Mouse (Mus musculus) ZHBTc4 (cell line): ENCODE measurements around the gene Rfx4.

Experiments
- DNase-seq: peaks from one replicate; pipeline ENCODE4 v3.0.0-alpha.2; 2011; ENCODE audit warnings: low read depth, low spot score

Rfx4 gene

GRCm38 (mm10) chr10:84755786-84756203 lies at the start of gene Rfx4:
Gene Rfx4, plus strand, starts transcription at chr10:84756062.
- DNase-seq = peak; percentile 44

DNA sequence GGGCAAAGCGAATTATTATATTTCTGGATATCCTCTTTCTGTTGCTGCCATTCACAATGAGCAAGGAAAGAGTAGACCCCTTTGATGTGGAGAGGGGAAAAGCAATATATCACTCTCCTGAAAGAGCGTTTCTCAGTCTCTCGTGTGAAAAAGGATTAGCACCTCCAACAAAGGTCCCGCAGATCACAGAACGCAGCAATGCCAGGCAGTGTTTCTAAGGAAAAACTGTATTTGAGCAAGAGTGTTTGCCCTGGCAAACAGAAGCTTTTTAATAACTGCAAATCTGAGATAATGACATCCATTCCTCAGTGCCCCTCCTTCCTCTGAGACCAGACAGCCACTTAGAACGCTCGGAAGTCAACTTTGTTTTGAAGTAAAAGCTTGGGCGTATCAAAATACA lies 49.3 kb upstream of the Rfx4 start:
- DNase-seq = no peak

DNA sequence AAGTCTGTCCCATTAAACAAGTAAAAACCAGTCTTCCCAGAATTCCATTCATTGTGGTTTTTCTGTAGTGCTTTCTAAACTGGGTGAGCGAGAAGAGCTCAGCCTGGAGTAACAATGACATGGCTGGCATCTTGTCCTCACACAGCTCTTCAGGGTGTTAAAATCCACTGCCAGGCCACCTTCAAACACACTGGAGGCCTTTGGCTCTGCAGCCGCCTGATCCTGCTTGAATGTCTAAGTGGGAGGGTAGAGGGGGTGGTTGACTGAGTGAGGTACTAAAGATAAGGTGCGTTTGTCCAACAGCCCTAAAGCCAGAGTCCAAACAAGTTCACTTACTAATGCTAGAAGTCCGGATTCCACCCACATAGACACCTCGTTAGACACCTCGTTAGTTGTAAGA lies 48.6 kb upstream of the Rfx4 start:
- peak; percentile 28 for DNase-seq

GRCm38 (mm10) chr10:84707752-84708530 lies 47.9 kb upstream of the Rfx4 start:
- DNase-seq = peak; percentile 82

DNA sequence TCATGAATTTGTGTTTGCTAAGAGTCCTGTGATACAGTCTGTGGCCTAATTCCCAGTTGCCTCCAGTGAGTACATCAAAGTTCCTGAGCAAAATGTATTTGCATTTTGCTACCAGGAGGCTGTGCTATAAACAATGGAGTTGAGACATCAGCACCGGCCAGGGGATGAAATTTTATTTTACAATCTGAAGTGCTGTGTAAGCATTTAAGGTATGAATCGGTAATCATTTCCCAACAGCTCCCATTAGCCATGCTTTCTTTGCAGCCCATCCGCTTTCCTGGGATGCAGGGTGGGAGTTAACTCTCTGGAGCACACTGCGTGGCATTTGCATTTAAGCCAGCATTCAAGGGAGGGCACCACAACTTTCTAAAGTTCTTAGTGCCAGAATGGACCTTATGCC lies 45.7 kb upstream of the Rfx4 start:
- DNase-seq = no peak

GRCm38 (mm10) chr10:84710827-84711226 lies 45.0 kb upstream of the Rfx4 start:
- DNase-seq = no peak

GRCm38 (mm10) chr10:84711479-84711878 lies 44.4 kb upstream of the Rfx4 start:
- DNase-seq = peak; percentile 58

GRCm38 (mm10) chr10:84711940-84712339 lies 43.9 kb upstream of the Rfx4 start:
- DNase-seq = no peak

DNA sequence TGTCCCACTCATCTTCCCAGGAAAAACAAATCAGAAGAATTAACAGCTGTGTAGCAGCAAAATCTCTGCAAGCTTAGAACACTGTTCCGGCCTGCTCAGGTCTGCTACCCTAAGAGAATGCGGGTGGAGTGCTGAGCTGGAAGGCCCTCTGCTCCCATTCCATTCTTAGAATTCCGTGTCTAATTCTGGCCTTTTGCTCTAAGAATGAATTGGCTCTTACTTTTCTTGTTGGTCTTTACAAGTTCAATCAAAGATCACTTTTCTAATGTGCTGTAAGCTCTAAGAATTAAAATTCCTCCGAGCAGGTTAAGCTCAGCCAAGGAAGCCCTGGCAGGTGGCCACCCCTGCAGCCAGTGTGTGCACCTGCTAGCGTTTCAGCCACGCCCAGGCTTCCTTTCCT lies 43.3 kb upstream of the Rfx4 start:
- peak; percentile 35 for DNase-seq

DNA sequence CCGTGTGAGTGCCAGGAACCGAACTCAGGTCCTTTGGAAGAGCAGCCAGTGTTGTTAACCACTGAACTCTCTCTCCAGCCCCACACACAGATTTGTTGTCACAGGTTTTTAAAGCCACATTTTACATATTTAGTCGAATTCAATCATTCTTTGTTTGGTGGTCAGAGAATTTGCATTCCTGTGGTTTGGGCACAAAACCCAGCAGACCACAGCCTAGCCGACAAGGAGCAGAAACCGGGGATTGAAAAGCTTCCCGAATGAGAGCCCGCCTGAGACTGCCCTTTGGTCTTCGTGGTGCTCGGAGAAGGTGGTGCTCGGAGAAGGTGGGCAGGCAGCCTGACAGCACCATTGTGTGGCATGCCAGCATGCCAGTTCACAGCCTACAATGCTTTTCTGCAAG lies 42.8 kb upstream of the Rfx4 start:
- no peak for DNase-seq

DNA sequence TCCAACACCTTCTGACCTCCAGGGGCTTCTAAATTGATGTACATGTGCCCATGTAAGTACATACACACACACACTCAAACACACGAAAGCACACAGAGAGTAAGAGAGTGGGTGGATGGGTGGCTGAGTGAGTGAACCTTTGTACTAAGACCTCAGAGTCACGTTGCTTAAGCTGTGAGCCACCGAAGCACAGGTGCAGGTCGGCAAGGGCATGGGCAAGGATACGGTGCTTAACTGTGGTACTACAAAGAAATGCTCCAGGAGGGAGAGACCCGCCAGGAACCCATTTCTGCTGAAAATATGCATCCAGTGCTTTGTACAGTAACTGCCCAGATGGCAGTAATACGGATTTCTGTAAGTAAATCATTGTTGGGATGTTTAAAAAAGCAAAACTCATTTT lies 40.2 kb upstream of the Rfx4 start:
- DNase-seq = no peak

- no peak for DNase-seq
These were observed 39.3 kb upstream of the Rfx4 start for GRCm38 (mm10) chr10:84716581-84716980.

- DNase-seq = no peak
These were observed 33.2 kb upstream of the Rfx4 start for GRCm38 (mm10) chr10:84722711-84723110.

GRCm38 (mm10) chr10:84727005-84727404 lies 28.9 kb upstream of the Rfx4 start:
- DNase-seq = no peak

DNA sequence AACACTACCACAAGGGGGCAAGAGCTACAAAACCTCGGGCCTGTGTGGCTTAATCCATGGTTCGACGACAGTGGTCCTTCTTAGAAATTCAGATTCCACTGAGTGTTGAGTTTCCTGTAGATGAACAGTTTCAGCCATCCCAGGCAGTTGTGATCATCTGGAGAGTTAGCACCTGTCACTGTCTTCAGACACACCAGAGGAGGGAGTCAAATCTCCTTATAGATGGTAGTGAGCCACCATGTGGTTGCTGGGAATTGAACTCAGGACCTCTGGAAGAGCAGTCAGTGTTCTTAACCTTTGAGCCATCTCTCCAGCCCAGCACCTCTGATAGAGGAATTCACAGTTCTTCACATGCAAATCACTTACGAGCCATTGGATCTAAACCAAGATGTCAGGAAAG lies 28.1 kb upstream of the Rfx4 start:
- peak; percentile 31 for DNase-seq

GRCm38 (mm10) chr10:84730078-84730477 lies 25.8 kb upstream of the Rfx4 start:
- DNase-seq = peak; percentile 42

- no peak for DNase-seq
These were observed 24.9 kb upstream of the Rfx4 start for GRCm38 (mm10) chr10:84730956-84731355.

- no peak for DNase-seq
These were observed 22.4 kb upstream of the Rfx4 start for GRCm38 (mm10) chr10:84733511-84733910.

GRCm38 (mm10) chr10:84754851-84755785 lies 744 bp upstream of the Rfx4 start:
- peak; percentile 71 for DNase-seq

- DNase-seq = peak; percentile 76
These were observed 703 bp downstream of the Rfx4 start for GRCm38 (mm10) chr10:84756435-84757095.

DNA sequence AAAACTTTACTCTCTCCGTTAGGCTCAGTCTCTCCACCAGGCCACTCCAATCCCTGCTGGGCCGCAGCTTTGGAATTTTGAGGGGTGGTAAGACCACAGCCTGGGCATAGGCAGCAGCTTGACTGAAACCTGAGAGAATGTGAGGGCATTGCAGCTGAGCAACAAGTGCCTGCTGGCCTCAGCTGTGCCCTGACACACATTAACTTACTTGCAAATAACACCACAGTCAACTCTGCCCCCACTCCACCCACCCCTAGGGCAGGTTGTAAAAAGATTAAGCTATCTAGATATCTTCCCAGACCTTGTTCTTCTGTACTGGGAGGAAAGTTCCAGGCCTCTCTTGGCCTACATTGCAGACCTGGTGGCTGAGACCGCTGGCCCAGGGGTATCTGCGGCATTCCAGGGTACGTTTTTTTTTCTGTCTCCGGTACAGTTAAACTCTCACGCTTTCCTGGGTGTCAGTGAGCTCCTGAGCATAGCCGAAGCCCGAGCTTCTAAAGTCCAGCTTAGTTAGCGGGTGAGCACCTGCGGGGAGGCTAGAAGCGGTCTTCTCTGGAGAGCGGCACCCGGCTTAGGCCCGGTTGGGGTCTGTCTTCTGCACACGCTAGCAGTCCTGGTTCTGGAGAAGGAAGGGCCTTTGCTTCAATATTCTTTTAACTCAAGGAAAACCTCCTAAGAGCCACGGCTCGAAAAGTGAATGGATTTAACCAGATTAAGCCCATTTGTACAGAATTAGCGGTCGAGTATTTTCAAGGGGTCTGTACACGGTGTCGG lies 1.8 kb downstream of the Rfx4 start:
- peak; percentile 45 for DNase-seq

GRCm38 (mm10) chr10:84758200-84758468 lies 2.3 kb downstream of the Rfx4 start:
- no peak for DNase-seq
